Mouse (Mus musculus) liver, adult 2 months (tissue): ENCODE data around the gene Gcg.

Source experiments
- CTCF ChIP-seq: fragments of 200-500 bp; IDR thresholded peaks from 2 replicates; pipeline ENCODE4 v1.5.1; 2011; ENCODE audit warnings: low read depth, low read length, control low read depth
- POLR2A ChIP-seq: fragments of 200-500 bp; IDR thresholded peaks from 2 replicates; pipeline ENCODE4 v1.6.1; 2011; ENCODE audit warnings: low read length, control low read depth; ENCODE audit not compliant: insufficient read depth; ENCODE audit errors: extremely low read depth

GRCm38 (mm10) chr2:62507130-62507529, 23.7 kb upstream of the Gcg start:
- TF ChIP-seq CTCF (no peak), POLR2A (no peak)
